In genomic region chr14:54072283-54072912, GRCm38 (mm10) we compare ENCODE assay signal across 12 mouse cellular contexts.
DNase-seq lines count a peak whose midpoint lies in the region; ATAC-seq and TF ChIP-seq lines count a peak whose summit lies in the region.
"Had no signal": no experiment of that assay in that cellular context is flagged by ENCODE, and none has a peak within 500 bp of the region (broad histone marks: within the 10 kb centered on the region; RNA-seq: fewer than 3 reads in every experiment).

No protein-coding gene starts in this region.

- no peak for TF ChIP-seq CTCF in kidney, adult 2 months (conservative IDR thresholded peaks at IDR 0.05; ENCODE audit: insufficient read depth, insufficient read length, low read depth, low read length)

- H3K4me2 ChIP-seq in limb, embryonic 14.5 days (replicated peaks; ENCODE audit: low read depth, low read length, severe bottlenecking), result peak overlapping the region; percentile 30

- ATAC-seq in limb, embryonic 14.5 days (ENCODE audit: low FRiP score, low read depth), result peak; percentile 78

- TF ChIP-seq POLR2A in kidney, adult 2 months (IDR thresholded peaks at IDR 0.05; ENCODE audit: low read depth, low read length), result no peak
- no peak for TF ChIP-seq POLR2A in limb, embryonic 14.5 days (IDR thresholded peaks at IDR 0.05; ENCODE audit: borderline replicate concordance, extremely low read depth, insufficient read depth, insufficient read length)

- H3K27ac ChIP-seq in kidney, adult 2 months (ENCODE audit: insufficient read depth, low read depth, low read length), result no peak overlapping the region
- H3K27ac ChIP-seq in limb, embryonic 14.5 days (replicated peaks; ENCODE audit: low read depth, low read length), result peak overlapping the region; percentile 28
- H3K27ac ChIP-seq: left cerebral cortex, adult 2 months had no signal

- peak; percentile 36 to 61 for DNase-seq in kidney, postnatal 4 days
- DNase-seq in kidney, adult 2 months, result no peak
- peak; percentile 23 for DNase-seq in fibroblast of lung, adult 2 months (ENCODE audit: low read depth)
- peak; percentile 25 for DNase-seq in gastrocnemius, postnatal 25 days
- peak; percentile 63 for DNase-seq in limb, embryonic 14.5 days (ENCODE audit: low spot score)
- DNase-seq in layer of hippocampus, adult 18-20 months (ENCODE audit: low spot score in 2 of 2), result no peak
- DNase-seq in thymus, postnatal 0 days (ENCODE audit: low spot score), result no peak
- DNase-seq in left cerebral cortex, adult 11 months (ENCODE audit: low spot score), result no peak
- DNase-seq: adrenal gland, adult 8-10 months; cerebellum, adult 2 months had no signal

- H3K9me3 ChIP-seq in limb, embryonic 14.5 days (ENCODE audit: control insufficient read depth, low read length), result no peaks in the 10 kb centered on the region

- no peaks in the 10 kb centered on the region for H3K36me3 ChIP-seq in kidney, adult 2 months (ENCODE audit: control insufficient read depth, insufficient read depth, low read length)
- H3K36me3 ChIP-seq in limb, embryonic 14.5 days (ENCODE audit: control insufficient read depth, insufficient read depth, low read length), result no peaks in the 10 kb centered on the region

- H3K4me3 ChIP-seq in kidney, adult 2 months (ENCODE audit: insufficient read depth, low read depth, low read length), result no peak overlapping the region
- peak overlapping the region; percentile 2; the same call in 1 of the 2 replicates for H3K4me3 ChIP-seq in limb, embryonic 14.5 days (replicated peaks; ENCODE audit: low read length)
- H3K4me3 ChIP-seq: erythroblast, embryonic 14.5 days; left cerebral cortex, adult 2 months had no signal

- 60% methylated on average over 10 of the region's 10 CpGs for WGBS in kidney, adult 2 months
- 28% methylated on average over 10 of the region's 10 CpGs for WGBS in limb, embryonic 14.5 days

- H3K4me1 ChIP-seq in kidney, adult 2 months (ENCODE audit: control insufficient read depth, insufficient read depth, low read length), result no peaks in the 10 kb centered on the region
- peaks cover 4% of the 10 kb centered on the region; the same call in 1 of the 2 replicates for H3K4me1 ChIP-seq in limb, embryonic 14.5 days (ENCODE audit: control insufficient read depth, insufficient read depth, low read length)

- H3K9ac ChIP-seq in limb, embryonic 14.5 days (ENCODE audit: low read depth, low read length, severe bottlenecking), result no peak overlapping the region

- no peaks in the 10 kb centered on the region for H3K27me3 ChIP-seq in kidney, adult 2 months (replicated peaks; ENCODE audit: control insufficient read depth, insufficient read depth, low read length)
- no peaks in the 10 kb centered on the region for H3K27me3 ChIP-seq in limb, embryonic 14.5 days (ENCODE audit: control insufficient read depth, insufficient read depth, low read length)

Comparison
In these comparisons a context has a peak if more than half of its experiments do, and no peak if none do; other contexts are left out.
1. DNase-seq: peak in kidney, postnatal 4 days (2 of 2), fibroblast of lung, adult 2 months (single experiment), gastrocnemius, postnatal 25 days (single experiment) and limb, embryonic 14.5 days (single experiment); none in kidney, adult 2 months (single experiment), layer of hippocampus, adult 18-20 months (0 of 2), thymus, postnatal 0 days (single experiment) and left cerebral cortex, adult 11 months (single experiment).